Mouse (Mus musculus) adrenal gland, postnatal 10 days (tissue): Measurements from ENCODE around the gene Tcte2. TPM values are rescaled to one million over a fixed set of nuclear protein-coding genes. Genes with fewer than 3 reads are reported as not detected.

Experiments used
- total RNA-seq, 2 experiments: library from RNA; stranded (reverse); gene quantifications; 2 replicates each; pipeline ENCODE4 v1.2.3; 2021

Gene Tcte2
- total RNA-seq, 2 experiments from 2014 or later, result 2.6 to 4.1 TPM

Other genes starting within 250 kb of the Tcte2 start
- gene Afdn, start 1.3 kb downstream of the Tcte2 start, total RNA-seq, result 100 to 1,000 TPM; 103 to 152 TPM
- gene Gm7168, start 186.5 kb upstream of the Tcte2 start, total RNA-seq, result not detected
- not detected for gene Gm7356, start 241.9 kb upstream of the Tcte2 start, total RNA-seq